Mouse (Mus musculus): ENCODE data around the gene Mms19.

Mms19 gene

GRCm38 (mm10) chr19:41998770-41999548 is 18.0 kb upstream of the Mms19 start:
- DNase-seq (ENCODE audit: low read depth, low spot score) = no peak

GRCm38 (mm10) chr19:41997090-41997489 is 16.1 kb upstream of the Mms19 start:
- no peak for DNase-seq (ENCODE audit: low read depth, low spot score)

GRCm38 (mm10) chr19:41995483-41995882 is 14.5 kb upstream of the Mms19 start:
- no peak for DNase-seq (ENCODE audit: low read depth, low spot score)

- no peak for DNase-seq (ENCODE audit: low read depth, low spot score)
These were observed 13.1 kb upstream of the Mms19 start for GRCm38 (mm10) chr19:41994023-41994422.

GRCm38 (mm10) chr19:41993484-41993883 is 12.5 kb upstream of the Mms19 start:
- DNase-seq (ENCODE audit: low read depth, low spot score) = no peak

GRCm38 (mm10) chr19:41992971-41993370 is 12.0 kb upstream of the Mms19 start:
- DNase-seq (ENCODE audit: low read depth, low spot score) = no peak

GRCm38 (mm10) chr19:41991926-41992477 is 11.0 kb upstream of the Mms19 start:
- no peak for DNase-seq (ENCODE audit: low read depth, low spot score)

GRCm38 (mm10) chr19:41989810-41990209 is 8.9 kb upstream of the Mms19 start:
- no peak for DNase-seq (ENCODE audit: low read depth, low spot score)

GRCm38 (mm10) chr19:41987206-41987605 is 6.2 kb upstream of the Mms19 start:
- DNase-seq (ENCODE audit: low read depth, low spot score) = no peak

- no peak for DNase-seq (ENCODE audit: low read depth, low spot score)
These were observed 5.0 kb upstream of the Mms19 start for GRCm38 (mm10) chr19:41985994-41986393.

- DNase-seq (ENCODE audit: low read depth, low spot score) = peak; percentile 26
These were observed 1.8 kb upstream of the Mms19 start for GRCm38 (mm10) chr19:41982791-41983150.

GRCm38 (mm10) chr19:41981931-41982790 is 1.2 kb upstream of the Mms19 start:
- peak; percentile 58 for DNase-seq (ENCODE audit: low read depth, low spot score)

GRCm38 (mm10) chr19:41981595-41981927 is 604 bp upstream of the Mms19 start, which contains the start of gene Ubtd1:
TSS of gene Ubtd1 (plus strand) at chr19:41981763.
- no peak for DNase-seq (ENCODE audit: low read depth, low spot score)

GRCm38 (mm10) chr19:41980422-41980818 is 537 bp downstream of the Mms19 start:
- peak; percentile 63 for DNase-seq (ENCODE audit: low read depth, low spot score)

GRCm38 (mm10) chr19:41973891-41974794 is 6.8 kb downstream of the Mms19 start:
- no peak for DNase-seq (ENCODE audit: low read depth, low spot score)

- DNase-seq (ENCODE audit: low read depth, low spot score) = peak; percentile 31
These were observed 11.3 kb downstream of the Mms19 start for GRCm38 (mm10) chr19:41969618-41970017.

GRCm38 (mm10) chr19:41953574-41953973 is 27.4 kb downstream of the Mms19 start:
- no peak for DNase-seq (ENCODE audit: low read depth, low spot score)

- DNase-seq (ENCODE audit: low read depth, low spot score) = no peak
These were observed 28.7 kb downstream of the Mms19 start for GRCm38 (mm10) chr19:41952287-41952686.

- DNase-seq (ENCODE audit: low read depth, low spot score) = no peak
These were observed 37.1 kb downstream of the Mms19 start for GRCm38 (mm10) chr19:41943841-41944240.

- no peak for DNase-seq (ENCODE audit: low read depth, low spot score)
These were observed 42.4 kb downstream of the Mms19 start for GRCm38 (mm10) chr19:41938539-41938938.

GRCm38 (mm10) chr19:41935921-41936320 is 45.0 kb downstream of the Mms19 start:
- DNase-seq (ENCODE audit: low read depth, low spot score) = no peak
